Mouse (Mus musculus) layer of hippocampus, adult 8-10 months (tissue): Measurements from ENCODE around the gene Tmem268. TPM values are rescaled to one million over a fixed set of nuclear protein-coding genes. Genes with fewer than 3 reads are reported as not detected.

Source experiments
- DNase-seq, 2 experiments: peaks; one replicate each; pipeline ENCODE4 v3.0.0; 2022; ENCODE audit warnings: low spot score in 2 of 2
- total RNA-seq, 4 experiments: library from RNA; stranded (reverse); gene quantifications; 2 replicates each; pipeline ENCODE4 v1.2.4; 2022

The Tmem268 gene
- total RNA-seq, 4 experiments from 2014 or later = 6.5 to 9.6 (median 9.0) TPM

DNA sequence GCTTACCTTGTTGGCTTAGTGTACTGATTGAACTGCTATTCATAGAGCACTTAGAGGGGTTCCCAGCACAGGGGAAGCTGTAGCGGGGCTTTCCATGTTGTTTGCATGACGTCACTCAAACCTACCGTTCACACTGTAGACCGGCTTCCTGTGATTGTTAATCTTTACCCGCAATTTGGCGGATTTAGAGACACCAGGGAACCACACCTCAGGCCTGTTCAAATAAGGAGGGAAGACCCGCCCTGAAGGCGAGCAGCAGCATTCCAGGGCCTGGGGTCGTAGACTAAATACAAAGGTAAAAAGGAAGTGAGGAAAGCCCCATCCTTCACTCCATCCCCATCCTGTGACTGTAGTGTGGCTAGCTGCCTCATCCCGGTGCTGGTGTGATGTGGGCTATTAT is 36.7 kb downstream of the Tmem268 start:
- no peak for DNase-seq

DNA sequence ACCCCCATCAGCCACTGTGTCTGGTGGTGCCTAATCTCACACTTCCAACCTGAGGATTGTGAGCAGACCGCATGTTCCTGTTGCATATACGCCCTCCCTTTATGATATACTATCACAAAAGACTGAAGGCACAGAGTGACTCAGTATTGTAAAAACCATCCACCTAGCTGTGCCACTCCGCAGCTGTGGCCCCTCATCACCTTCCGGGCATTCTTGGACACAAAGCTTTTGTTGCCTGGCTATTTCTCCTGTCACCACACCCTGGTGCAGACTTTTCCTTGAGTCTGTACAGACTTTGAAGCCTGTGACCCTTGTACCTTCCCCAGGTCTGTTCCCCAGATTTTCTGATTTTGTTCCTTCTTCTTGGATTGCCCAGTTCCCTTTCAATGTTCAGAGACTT is 37.4 kb downstream of the Tmem268 start:
- no peak for DNase-seq

DNA sequence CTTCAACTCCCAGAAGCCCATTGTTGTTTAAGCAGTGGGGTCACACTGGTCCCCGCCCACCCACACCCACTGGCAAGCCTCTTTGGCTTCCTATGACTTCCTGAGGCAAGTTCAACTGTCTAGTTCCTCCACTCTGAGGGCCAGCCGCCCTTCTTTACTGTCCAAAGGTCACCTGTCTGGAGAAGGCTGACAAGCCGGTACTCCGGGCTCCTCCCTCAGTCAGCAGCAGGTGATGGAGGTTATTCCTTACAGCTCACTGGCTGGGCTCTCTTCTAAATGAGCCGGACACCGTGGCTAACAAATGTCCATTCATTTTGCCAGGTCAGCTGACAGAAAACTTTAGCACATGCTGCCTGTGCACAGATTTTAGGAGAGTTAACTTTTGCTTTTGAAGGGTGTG is 42.2 kb downstream of the Tmem268 start:
- DNase-seq = no peak

DNA sequence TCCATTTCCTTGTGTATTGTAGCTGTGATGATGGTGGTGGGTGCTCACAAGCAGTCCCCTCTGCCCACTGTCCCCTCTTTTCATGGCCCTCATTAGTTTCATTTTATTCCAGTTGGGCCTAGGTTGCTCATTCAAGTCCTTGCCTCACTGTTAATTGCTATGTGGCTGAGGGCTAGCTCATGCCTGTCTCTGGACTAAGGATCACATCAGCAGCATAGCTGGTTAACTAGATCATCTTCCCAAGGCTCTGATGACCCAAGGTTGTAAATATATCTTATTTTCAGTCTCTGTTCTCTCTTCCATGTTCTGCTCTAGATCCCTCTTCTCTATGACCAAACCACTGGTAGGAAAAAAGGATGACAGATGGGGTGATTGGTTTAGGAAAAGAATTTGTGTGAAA is 42.7 kb downstream of the Tmem268 start:
- no peak for DNase-seq

DNA sequence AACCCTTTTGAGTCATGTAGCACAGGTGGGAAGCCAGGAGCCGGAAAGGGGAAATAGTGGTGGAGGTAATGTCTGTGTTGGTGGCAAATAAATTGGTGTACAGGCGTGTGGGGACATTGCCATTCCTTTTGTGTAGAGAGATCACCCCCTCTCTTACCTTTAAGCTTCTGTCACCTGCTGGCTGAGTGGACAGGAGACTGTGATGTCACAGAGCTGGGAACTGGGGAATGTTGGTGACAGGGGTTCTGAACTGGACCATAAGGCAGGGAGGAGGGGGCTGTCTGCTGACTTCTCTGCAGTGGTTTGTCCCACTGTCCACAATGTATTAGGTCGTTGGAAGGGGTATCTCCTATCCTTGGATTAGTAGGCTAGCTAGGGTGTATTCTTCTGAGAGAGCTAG is 46.4 kb downstream of the Tmem268 start, which contains the start of gene Gm11213:
Gene Gm11213, minus strand, starts transcription at position 317 of the 400 bp plus-strand sequence.
- DNase-seq = no peak

DNA sequence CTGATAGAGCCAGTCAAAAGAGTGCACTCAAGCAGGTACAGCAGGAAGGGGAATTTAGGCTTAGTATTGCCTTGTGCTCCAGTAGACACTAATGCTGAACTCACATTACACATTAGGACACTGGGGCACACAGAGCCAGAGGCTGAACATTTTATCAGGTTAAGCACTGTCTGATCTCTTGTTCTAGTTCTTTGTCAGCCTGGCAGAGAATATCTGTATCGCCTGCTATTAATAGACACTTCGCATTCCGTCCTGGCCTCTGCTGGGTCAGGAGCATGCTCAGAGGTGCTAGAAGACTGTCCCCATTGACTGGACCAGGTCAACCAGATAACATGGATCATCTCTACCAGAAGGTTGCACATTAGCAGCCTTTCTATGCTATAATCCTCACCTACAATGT is 47.0 kb downstream of the Tmem268 start:
- no peak for DNase-seq

DNA sequence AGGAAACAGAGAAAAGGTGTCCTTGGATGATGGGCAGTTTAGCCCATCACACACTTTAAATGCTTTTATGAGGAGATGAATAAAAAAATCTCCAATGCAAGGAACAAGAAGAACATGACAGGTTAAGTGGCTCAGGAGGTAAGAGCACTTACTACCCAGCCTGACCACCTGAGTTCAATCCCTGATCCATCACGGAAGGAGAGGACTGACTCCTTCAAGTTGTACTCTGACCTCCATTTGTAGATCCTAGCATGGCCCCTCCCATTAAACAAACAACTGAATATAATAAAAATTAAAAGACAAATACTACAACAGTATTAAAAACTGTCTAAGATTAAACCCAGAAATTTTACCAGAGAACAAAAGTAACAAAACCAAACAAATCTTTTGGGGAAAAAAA is 47.4 kb downstream of the Tmem268 start:
- DNase-seq = no peak

DNA sequence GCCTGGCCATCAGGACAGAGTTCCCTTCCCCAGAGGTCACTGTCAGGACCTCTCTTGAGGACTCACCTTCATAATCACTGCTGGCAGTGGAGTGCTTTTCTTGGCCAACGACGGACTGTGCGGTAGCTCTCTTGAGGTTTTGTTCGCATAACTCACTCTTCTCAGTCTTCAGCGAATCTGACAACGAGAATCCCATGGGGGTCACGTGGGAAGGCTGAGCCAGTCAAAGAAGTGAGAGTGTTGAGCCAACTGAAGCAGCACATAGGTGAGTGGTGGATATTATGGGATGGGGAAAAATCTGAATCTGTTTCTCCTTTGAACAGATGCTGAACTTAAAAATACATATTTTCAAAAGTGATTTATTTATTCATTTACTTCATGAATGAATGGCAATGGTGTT is 49.8 kb downstream of the Tmem268 start:
- DNase-seq = no peak

DNA sequence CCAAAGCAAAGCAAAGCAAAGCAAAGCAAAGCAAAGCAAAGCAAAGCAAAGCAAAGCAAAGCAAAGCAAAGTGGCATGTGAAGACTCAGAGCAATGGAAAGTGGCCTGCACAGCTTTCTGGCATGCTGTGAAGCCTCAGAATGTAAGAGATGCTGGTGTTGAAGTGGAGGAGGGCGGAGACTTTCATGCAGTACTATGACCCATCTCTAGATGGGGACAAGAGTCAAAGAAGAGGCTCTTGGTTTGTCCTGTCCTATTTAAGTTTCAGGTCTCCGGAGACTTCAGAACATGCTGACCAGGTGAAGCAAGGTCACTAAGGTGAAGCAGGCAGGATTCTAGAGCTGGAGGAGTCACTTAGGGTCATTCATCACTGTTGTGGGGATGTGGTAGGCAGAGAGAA is 63.3 kb downstream of the Tmem268 start:
- no peak for DNase-seq

DNA sequence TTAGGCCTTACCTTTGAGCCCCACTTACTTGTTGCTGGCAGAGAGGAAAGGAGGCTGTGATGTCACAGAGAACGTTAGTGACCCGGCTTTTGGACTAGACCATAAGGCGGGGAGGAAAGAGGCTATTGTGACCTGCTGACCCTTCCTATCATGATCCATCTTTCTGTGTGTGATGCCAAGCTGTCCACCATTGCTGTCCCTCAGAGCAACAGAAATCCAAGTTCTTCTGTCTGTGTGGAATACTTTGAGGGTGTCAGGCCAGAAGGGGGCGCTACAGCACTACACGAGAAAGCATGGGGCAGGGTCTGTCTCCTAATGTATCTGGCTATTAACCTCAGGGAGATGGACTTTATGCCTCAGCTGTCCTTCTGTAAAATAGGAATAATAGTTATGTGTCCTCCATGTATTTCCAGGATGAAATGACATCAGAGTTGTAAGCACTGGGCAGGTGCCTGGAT is 63.8 kb downstream of the Tmem268 start, which contains the start of gene Tex48:
Gene Tex48, minus strand, starts transcription at position 51 of the 458 bp plus-strand sequence.
- no peak for DNase-seq

DNA sequence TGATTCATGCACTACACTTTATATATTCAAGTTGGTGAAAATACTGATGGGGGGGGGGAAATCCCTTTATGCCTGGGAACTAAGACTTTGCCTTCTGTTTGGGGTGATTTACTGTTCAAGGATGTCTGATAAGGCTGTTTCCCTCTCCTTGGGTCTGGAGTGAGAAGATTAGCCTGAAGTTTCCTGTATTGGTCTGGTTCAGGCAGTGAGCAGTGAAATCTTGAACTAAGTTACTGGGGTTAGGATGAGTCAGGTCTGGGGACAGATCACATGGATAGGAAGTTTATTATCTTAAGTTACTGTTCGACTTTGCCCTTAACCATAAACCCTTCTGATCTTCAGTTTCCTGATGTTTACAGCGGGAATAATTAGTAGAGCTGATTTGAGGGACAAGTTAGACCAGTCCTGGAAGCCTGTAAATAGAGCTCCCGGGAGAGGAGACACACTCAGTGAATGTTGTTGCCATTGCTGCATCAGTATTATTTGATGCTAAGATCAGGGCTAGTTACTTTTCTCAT is 67.0 kb downstream of the Tmem268 start:
- no peak for DNase-seq

DNA sequence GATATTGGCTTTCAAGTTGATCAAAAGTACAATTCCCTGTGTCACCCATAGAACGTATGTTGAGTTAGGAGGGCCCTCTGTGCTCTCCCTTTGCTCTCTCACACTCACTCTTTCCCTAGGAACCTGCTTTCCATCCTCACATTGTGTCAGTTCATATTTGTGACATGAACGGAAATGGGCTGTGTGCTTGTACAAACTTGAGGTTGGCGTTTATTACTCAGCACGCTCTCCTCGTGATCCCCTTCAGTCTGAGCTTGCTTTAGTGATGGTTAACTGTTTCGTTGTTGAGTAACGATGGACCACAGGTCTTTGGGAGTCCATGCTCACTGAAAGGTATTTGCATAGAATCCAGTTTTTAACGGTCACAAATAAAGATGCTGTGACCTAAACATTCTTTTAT is 68.5 kb downstream of the Tmem268 start:
- DNase-seq = no peak

DNA sequence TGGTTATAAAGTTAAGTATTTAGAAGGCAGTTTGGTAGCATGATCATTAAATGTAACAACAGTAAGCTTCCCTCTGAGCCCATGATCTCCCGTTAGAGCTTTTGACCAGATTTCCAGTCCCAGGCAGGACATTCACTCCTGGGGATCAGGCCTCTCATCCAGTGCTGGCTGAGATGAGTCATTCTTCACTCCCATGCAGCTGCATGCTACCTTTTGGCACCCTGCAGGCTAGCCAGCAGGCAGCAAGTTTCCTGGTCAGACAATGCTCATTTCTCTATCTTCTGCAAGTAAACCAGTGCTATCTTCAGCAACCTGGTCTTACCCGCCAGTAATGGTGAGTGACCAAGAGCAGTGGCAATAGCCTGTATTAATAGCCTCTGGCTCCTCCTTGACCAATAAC is 74.6 kb downstream of the Tmem268 start:
- DNase-seq = no peak

Other genes starting within 250 kb of the Tmem268 start
- gene Orm1, start 214.2 kb upstream of the Tmem268 start, total RNA-seq = not detected
- gene Orm3, start 202.6 kb upstream of the Tmem268 start, total RNA-seq = not detected
- not detected for gene Orm2, start 196.3 kb upstream of the Tmem268 start, total RNA-seq
- gene Akna, start 155.4 kb upstream of the Tmem268 start, total RNA-seq = 1 to 10 TPM; 3.0 to 7.6 (median 5.2) TPM
- gene Whrn, start 62.8 kb upstream of the Tmem268 start, total RNA-seq = 10 to 100 TPM; 23.8 to 32.9 (median 28.2) TPM
- gene Atp6v1g1, start 14.0 kb upstream of the Tmem268 start, total RNA-seq = 100 to 1,000 TPM; 110 to 144 (median 128) TPM
- gene Gm11213, start 46.5 kb downstream of the Tmem268 start, total RNA-seq = not detected
- not detected for gene Tex48, start 63.6 kb downstream of the Tmem268 start, total RNA-seq
- not detected for gene Gm11214, start 104.6 kb downstream of the Tmem268 start, total RNA-seq
- not detected for gene Tnfsf15, start 186.3 kb downstream of the Tmem268 start, total RNA-seq